Comparison of ENCODE assay signal across 10 mouse cellular contexts in the genomic region with DNA sequence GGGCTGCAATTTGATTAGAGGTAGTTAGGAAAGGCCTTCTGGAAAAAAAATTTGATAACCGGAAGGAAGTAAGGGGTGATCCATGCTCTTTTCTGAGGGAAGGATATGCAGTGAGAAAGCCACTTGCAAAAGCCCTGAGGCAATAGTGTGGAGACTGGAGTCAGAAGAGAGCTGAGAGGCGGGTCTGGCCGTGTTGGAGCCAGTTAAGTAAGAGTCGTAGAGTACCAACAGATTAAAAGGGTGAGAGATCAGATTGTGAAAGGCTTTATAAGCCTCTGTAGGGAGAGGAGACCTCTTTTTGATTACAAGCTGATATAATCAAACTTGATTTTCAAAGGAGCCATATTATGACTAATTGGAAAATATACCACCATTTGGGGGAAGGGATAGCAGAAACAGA. TPM values are rescaled to one million over a fixed set of nuclear protein-coding genes. Genes with fewer than 3 reads are reported as not detected.
DNase-seq lines count a peak whose midpoint lies in the region; ATAC-seq and TF ChIP-seq lines count a peak whose summit lies in the region.
"Had no signal": no experiment of that assay in that cellular context is flagged by ENCODE, and none has a peak within 500 bp of the region (broad histone marks: within the 10 kb centered on the region; RNA-seq: fewer than 3 reads in every experiment).

No protein-coding gene starts in this region.

- peak; percentile 21 for DNase-seq in adrenal gland, postnatal 14 days
- no peak for DNase-seq in adrenal gland, adult 8-10 months
- no peak for DNase-seq in layer of hippocampus, adult 2 months (ENCODE audit: low spot score in 2 of 2)
- no peak for DNase-seq in layer of hippocampus, postnatal 36 days
- DNase-seq in ovary, postnatal 10 days (ENCODE audit: low spot score) = no peak
- no peak for DNase-seq in cerebellum, adult 8-10 months
- DNase-seq: B cell, adult 2 months; gastrocnemius, postnatal 25 days had no signal

- peak overlapping the region; percentile 100 for H3K4me3 ChIP-seq in layer of hippocampus, adult 2 months
- peak overlapping the region; percentile 79 for H3K4me3 ChIP-seq in macrophage (ENCODE audit: inconsistent target)

- peak; percentile 47 for ATAC-seq in granulocyte monocyte progenitor cell, adult 5-6 weeks (replicated peaks; ENCODE audit: poor library complexity, severe bottlenecking)

- 27% methylated on average over 4 of the region's 4 CpGs for WGBS in macrophage (ENCODE audit: missing documents)

- no peak for TF ChIP-seq CTCF in layer of hippocampus, adult 2 months (conservative IDR thresholded peaks at IDR 0.05)

- peaks cover 63% of the 10 kb centered on the region for H3K79me2 ChIP-seq in macrophage (ENCODE audit: inconsistent target)

- no peaks in the 10 kb centered on the region for H3K36me3 ChIP-seq in macrophage (ENCODE audit: inconsistent target)

- H3K27ac ChIP-seq in layer of hippocampus, adult 2 months = peak overlapping the region; percentile 93
- peak overlapping the region; percentile 60 for H3K27ac ChIP-seq in macrophage

RNA-seq across cellular contexts. Expression of gene Lyst, which starts 1.7 kb away (rescaled TPM):
- total RNA-seq in adrenal gland, postnatal 14 days (2021) = 25.2 and 29.1 TPM in 2 replicates
- 10 to 100 TPM; 30.0 to 50.5 (median 40.1) TPM for total RNA-seq in adrenal gland, adult 8-10 months (2022)
- total RNA-seq in layer of hippocampus, adult 2 months (2021) = 100 to 1,000 TPM in 1 of 2 experiments, 10 to 100 TPM in 1; 96.3 to 107 TPM
- total RNA-seq in layer of hippocampus, postnatal 36 days (2021) = 100 to 1,000 TPM in 1 of 2 experiments, 10 to 100 TPM in 1; 88.7 to 114 TPM
- total RNA-seq in granulocyte monocyte progenitor cell, adult 5-6 weeks (2014; fragmentation: Nextera tagmentation) = 68.7 and 69.9 TPM in 2 replicates
- total RNA-seq in granulocyte monocyte progenitor cell, adult 5-6 weeks (2017) = 77.8 and 90.0 TPM in 2 replicates
- 1,000 to 10,000 TPM in 11 of 26 experiments, 100 to 1,000 TPM in 15; 472 to 1,464 (median 677) TPM for total RNA-seq in macrophage (2018; cell fraction: chromatin; rRNA removed)
- total RNA-seq in macrophage (2018; cell fraction: cytosol; rRNA removed) = 100 to 1,000 TPM in 11 of 26 experiments, 10 to 100 TPM in 15; 45.6 to 148 (median 84.8) TPM
- 100 to 1,000 TPM; 185 to 692 (median 358) TPM for total RNA-seq in macrophage (2018; cell fraction: nucleus; rRNA removed)
- polyA plus RNA-seq in macrophage (2018) = 43.1 to 56.6 TPM (median 48.0 TPM) in 3 replicates
